Mouse (Mus musculus): Measurements from ENCODE around the gene Fhdc1.

Gene Fhdc1

DNA sequence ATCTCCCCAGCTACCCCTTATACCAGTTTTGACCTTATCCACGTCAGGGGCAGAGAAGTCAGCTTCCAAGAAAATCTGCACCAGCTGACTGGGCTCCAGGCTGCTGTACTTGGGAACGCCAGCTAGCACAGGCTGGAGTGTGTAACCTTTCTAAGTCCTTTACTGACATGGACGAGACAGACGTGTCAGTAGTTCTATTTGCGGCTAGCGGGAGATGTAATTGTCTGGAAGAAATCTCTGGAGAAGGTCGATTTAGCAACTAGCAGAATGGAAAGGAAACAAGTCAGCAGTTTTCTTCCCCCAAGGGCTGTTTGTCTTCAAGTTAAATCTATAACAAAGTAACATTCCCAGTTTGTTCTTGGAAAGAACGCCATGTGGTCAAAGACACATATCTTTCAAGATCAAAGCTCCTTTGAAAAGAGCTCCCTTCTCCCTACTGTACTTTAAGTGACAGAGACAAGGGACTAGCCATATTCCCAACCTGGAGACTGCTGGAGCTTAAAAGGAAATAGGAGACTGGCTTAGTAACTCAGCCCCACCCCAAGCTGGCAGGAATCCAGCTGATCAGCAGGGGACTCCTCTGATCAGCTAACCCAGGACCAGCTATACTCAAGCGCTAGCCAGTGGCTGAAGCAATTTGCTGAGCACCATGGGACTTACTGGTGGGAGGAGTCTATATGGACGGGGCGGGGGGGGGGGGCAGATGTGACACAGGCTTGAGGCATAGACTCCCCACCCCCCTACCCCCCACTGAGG lies 44.8 kb downstream of the Fhdc1 start:
- in situ Hi-C loops (cut with MboI, MseI), result no loop called here

DNA sequence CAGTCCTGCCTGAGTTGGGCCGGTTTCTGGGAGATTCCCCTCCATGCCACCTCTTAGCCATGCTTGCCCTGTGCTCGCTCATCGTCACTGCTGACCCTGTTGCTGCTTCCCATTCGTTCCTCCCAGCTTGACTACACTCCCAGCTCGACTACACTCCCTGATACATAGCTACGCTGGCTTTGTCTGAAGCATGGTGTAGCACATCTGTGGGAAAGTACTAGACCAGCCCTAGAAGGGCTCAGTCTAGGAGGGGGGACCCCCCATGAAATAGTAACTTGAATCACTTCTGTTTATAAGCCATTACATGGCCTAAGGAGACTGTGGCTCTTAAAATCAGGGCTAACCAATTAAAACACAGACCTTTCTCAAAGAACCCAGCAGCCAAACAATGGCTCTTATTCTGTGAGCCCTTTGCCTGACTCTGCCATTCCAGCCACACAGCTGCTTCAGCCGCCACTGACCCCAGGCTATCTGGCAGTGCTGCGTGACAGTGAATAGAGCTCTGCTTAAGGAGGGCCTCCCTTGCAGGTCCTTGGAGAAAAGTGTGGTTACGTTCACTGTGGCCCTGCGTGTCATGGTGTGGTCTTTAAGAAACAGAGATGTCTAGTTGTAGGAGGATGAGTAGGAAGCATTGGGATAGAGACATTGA lies 47.3 kb downstream of the Fhdc1 start:
- in situ Hi-C loops (cut with MboI, MseI), result loop anchor here in 1 of 2 experiments (5.0 kb wide), 1 partner anchor 46 kb away; no protein-coding TSS in a partner anchor

DNA sequence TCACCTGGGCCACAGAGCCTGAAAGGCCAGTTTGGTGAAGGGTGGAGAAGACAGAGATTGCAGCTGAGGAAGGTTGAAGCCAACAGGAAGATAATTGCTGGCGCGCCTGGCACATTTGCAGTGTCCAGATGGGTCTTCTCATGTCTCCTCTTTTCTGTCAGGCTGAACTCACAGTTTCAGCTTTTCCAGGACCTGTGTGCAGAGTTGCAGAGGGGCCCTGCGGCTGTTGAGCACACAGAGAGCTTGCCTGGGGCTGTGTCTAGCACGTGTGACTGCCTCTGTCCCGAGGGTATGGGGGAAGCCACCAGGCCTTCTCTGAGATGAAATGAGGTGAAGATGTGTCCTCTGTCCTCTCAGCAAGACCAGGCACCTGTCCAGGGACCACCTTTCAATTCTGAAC lies 49.0 kb downstream of the Fhdc1 start:
- in situ Hi-C loops (cut with MboI, MseI), result loop anchor here in 1 of 2 experiments (5.0 kb wide), 1 partner anchor 44 kb away; no protein-coding TSS in a partner anchor

DNA sequence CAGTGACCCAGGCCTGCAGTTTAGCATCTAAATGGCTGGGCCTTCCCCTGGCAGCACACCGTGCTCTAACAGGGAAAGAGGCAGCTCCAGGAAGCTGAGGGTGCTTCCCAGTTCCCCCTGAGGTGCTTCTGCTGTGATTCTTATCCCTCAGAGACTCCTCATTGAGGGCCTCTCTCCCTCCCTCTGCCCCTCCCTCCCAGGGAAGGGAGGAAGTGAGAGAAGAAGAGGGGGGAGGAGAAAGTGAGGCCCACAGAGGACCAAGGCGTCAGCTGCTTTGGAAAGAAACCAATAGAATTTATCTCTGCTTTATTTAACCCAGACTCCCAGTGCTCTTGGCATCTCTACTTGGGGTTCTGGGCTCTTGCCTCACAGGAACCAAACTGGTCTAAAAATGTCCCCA lies 50.1 kb downstream of the Fhdc1 start:
- in situ Hi-C loops (cut with MboI, MseI), result loop anchor here in 1 of 2 experiments (5.0 kb wide), 1 partner anchor 43 kb away; no protein-coding TSS in a partner anchor

DNA sequence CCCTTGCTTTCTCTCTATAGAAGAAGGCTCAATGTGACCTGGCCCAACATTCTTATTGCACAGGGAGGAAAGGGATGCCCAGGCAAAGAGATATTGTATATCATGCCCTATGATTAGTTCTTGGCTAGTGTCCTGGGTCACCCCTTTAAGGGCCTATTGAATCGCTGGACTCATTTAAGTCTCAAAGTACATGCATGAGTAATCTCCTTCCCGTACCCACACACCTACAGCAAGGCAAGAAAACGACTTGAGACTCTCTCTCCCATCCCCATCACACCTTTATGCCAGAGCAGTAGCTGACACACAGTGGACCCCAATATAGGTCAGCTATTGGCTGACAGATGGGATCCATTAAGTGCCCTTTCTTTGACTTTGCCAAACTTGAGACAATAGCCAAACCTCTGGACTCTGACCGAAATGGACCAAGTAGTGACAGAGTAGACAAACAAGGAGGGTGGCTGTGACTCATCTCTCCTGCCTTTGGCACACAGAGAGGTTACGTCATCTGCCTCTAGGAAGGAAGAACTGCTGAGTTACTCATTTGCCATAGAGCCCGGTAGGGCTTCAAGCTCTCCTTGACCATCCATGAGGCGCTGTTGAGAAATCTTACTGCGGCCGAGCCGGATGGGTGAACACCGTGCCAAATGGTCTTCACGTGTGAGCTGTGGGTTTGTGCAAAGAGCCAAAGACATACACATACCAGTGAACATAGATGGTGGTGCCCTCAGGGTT lies 51.1 kb downstream of the Fhdc1 start:
- in situ Hi-C loops (cut with MboI, MseI), result no loop called here

DNA sequence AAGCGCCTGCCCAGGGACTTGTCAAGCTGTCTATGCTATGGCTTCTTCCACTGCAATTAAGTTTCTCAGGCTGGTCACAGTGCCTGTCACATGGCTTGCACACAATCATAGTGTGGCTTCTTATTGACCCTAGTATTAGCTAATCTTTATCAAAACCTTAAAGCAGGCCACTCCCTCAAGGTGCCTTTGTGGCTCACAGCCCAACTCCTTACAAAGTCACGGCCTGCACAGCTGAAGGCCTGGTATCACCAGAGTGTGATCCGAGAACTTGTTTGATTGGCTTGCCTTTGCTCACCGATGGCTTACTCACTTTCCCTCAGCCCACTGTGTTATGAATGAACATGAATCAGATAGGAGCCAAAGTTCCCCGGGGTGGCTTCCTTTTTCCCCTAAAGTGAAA lies 52.5 kb downstream of the Fhdc1 start:
- in situ Hi-C loops (cut with MboI, MseI), result no loop called here

DNA sequence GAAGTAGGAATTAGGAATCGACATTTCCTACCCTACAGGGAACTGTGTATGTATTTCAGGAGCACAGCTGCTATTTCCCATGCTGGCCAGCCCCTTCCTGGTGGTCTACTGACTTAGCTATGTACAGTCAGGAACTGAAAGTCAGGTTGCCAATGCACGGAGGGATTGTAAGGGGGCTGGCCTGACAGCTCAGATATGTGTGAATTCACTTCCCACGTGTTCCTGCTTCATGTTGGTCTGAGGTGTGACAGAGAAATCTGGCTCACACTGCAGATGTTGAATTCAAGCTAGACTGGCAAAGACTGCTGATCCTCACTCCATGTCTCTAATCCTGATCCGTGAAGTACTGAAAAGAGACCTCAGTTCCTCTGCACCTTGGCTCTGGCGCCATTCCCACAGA lies 57.9 kb downstream of the Fhdc1 start:
- in situ Hi-C loops (cut with MboI, MseI), result no loop called here

DNA sequence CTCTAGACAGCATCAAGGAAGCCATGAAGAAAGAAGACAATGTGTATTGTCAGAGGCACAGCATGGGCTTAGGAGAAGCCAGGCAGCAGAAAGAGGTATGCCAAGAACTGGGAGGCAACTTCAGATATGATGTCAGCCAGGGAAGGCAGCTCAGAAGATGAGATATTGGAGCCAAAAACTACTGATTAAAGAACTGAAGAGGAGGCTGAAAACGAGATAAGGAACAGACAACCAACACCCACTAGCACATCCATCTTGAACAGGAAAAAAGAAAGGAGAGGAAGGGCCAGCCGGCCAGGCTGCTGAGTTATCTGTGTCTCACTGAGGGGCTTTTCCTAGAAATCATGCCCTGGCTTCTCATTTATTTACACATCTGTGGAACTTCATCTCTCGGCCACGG lies 66.4 kb downstream of the Fhdc1 start:
- in situ Hi-C loops (cut with MboI, MseI), result no loop called here

DNA sequence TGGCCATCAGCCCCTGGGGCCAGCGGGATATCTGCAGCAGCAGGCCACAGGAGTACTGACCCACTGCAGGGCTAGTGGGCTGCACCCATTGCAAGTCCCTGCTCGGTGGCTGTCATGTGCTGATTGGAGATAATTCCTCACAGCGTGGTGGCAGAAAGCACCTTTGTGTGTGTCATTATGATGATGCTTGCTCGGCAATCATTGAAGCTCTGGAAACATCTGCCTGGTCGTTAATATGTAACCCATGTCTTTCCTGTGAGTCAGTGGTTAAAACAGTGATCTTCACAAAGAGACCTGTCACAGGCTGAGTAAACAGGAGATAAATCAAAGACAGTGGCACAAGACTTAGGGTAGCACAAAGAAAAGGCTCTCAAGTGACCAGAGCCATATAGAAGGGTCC lies 67.3 kb downstream of the Fhdc1 start:
- in situ Hi-C loops (cut with MboI, MseI), result no loop called here

DNA sequence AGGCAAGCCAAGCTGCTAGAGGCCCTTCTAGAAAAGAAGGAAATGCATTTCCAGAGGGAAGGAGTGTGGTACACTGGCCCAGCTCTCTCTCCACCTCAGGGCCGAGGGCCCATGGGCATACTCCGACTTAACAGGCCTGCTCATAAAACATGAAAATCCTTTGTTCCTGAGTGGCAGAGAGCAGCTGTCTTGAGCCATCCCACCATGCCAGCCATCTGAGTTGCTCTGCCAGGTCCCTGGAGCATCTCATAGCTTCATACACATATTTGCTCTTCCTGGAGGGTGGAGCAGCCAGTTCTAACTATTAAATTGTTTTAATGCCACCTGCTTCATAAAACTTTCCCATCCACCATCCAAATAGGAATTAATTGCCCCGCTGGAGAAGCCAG lies 70.8 kb downstream of the Fhdc1 start:
- in situ Hi-C loops (cut with MboI, MseI), result no loop called here

DNA sequence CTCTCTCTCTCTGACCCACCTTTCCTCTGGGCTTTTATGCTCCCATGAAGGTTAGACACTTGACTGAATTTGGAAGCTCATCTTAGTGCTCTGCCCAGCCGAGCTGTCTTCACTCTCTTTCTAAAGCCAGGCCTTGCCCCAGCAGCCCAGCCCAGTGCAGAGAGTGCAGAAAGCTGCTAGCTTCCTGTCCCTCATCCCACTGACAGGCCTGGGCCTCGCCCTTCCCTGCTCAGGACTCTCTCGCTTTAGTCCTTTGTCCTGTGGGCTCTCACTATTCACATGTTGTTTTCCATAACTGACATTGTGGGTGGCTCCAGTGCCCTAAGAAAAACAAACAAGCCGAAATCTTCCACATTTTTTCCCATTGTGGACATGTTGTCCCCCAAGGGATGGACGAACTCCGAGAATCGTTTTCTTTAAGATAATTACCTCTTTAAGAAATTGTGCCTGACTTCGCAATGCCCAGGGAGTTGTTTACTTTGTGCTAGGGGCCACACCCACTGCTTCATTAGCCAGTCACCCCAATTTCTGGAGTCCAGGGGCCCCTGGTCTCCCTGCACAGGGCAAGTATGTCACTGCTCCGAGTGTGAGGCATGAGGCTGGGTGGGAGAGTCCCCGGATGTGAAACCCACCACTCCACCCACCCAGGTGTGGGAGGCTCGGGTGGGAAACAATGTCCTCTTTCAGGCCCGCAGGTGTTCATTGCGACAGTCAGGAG lies 71.3 kb downstream of the Fhdc1 start:
- in situ Hi-C loops (cut with MboI, MseI), result no loop called here

DNA sequence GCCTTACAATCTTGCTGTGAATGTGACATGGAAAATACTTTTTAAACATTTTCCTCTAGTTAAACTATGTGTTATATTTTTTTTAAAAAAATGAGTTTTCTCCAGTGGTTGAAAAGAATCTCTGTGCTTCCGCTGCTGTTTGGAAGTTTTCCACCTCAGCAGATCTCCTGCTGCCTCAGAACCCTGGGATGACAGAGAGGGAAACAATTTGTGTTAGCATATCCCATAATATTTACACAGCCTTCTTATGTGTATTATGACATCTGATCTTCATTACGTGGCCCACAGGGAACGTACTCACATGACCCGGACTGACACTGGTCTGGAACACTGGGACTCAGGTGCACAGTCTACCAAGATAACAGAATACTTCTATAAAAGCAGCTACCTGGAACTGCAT lies 74.7 kb downstream of the Fhdc1 start:
- in situ Hi-C loops (cut with MboI, MseI), result no loop called here

DNA sequence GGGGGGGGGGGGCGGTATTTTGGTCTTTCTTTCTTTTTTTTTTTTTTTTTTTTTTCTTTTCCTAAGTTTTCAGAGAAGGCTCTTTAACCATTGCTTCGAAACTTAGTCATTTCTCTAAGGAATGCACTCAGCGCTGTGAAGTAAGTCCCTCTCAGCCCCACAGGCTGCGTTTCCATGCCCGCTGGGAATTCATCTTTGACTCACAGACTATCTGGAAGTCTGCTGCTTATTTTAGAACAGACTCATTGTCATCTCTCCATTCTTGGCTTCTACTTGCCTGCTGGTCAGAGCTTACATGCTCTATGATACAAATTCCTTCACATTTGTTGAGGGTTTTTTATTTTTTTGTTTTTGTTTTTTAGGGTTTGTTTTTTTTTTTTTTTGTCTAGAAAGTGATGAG lies 76.8 kb downstream of the Fhdc1 start:
- in situ Hi-C loops (cut with MboI, MseI), result no loop called here

DNA sequence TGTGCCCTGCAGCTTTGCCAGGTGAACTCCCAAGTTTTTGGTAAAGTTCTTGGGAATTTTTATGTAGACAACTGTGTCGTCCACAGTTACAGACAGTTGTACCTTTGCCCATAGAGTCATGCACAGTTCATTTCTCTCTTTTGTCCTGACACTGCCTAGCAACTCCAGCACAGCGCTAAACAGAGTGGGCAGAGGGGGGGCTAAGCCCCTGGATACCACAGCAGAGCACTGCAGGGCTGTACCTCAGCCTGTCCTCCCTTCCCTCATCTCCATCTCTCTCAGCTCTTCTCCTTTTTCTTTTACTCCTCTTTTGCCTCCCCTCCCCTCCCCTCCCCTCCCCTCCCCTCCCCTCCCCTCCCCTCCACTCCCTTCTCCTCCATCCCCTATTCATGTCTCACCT lies 77.5 kb downstream of the Fhdc1 start:
- in situ Hi-C loops (cut with MboI, MseI), result no loop called here

DNA sequence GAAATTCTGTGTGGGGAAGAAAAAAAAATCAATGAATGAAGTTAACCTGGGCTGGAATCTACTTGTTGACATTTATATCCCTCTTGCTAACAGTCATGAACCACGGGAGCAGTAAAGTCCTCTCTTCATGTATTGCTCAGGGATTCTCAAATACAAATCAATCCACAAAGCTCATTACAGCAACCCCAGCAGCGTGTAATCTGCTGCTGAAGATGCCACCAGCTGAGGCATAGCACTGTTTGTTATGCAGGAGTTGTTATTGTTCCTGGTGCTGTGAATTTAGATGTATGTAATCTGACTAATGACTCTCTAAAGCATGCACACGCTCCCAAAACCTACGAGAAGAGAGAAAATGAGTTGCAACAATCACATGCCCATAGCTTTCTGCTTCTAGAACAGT lies 82.3 kb downstream of the Fhdc1 start:
- in situ Hi-C loops (cut with MboI, MseI), result loop anchor here in 1 of 2 experiments (5.0 kb wide), 1 partner anchor 51 kb away; no protein-coding TSS in a partner anchor

DNA sequence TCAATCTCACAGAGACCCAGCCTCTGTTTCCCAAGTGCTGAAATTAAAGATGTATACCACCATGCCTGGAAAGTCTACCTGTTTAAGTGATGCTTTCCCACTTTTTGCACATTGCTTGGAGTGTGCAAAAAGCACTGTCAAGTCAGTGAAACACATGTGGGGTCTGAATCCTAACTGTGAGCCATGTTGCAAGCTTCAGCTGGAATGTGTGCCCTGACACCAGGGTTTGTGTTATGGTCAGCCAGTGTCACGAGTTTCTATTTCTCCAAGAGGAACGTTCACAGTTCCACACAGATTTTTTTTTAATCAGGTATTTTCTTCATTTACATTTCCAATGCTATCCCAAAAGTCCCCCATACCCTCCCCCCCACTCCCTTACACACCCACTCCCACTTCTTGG lies 84.0 kb downstream of the Fhdc1 start:
- in situ Hi-C loops (cut with MboI, MseI), result loop anchor here in 1 of 2 experiments (5.0 kb wide), 1 partner anchor 49 kb away; no protein-coding TSS in a partner anchor

DNA sequence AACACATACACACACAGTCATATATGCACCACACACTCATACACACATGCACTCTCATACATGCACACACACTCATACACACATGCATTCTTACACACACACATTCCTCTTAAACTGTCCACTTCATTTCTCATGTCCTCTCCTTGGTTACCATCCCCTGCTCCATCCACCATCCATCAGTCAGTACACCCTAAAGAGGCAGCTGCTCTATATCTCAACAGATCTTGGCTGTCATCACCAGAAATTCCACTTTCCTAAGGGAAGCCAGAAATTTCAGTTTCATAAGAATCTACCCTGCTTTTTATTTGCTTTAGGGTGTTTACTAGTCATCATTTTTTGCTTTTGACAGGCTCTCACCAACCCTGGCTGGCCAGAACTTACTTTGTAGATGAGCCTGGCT lies 84.4 kb downstream of the Fhdc1 start:
- in situ Hi-C loops (cut with MboI, MseI), result loop anchor here in 1 of 2 experiments (5.0 kb wide), 1 partner anchor 49 kb away; no protein-coding TSS in a partner anchor

DNA sequence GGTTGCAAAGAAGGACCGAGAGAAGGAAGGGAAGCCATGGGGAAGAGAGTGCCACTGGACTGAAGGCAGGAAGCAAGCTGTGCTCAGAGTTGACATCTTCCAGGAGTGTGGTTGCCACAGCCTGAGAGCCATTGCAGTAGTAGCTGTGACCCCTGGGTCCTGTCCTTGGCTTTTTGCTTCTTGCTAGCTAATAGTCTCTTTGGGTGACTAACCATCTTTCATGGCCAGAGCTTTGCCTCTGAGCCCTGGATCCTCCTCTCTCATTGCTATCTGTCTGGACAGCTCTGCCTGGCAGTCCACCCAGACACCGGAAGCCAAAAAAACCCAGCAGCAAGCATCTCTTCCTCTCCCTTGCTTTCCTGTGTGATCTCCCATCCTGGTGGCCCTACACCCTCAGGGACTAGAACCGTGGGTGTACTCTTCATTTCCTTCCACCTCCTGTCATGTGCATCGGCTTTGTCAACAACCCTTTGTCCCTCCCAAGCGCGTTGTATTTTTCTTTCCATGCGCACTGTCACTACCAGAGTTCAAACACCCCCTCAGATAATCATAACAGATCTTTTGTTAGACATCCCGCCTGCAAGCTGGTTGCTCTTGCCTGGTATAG lies 85.3 kb downstream of the Fhdc1 start:
- in situ Hi-C loops (cut with MboI, MseI), result loop anchor here in 1 of 2 experiments (5.0 kb wide), 1 partner anchor 48 kb away; no protein-coding TSS in a partner anchor

All from T-helper 17 cell (primary cell).